Mouse (Mus musculus) testis, adult 2 months (tissue): ENCODE data around the gene Tmtc1. TPM values are rescaled to one million over a fixed set of nuclear protein-coding genes. Genes with fewer than 3 reads are reported as not detected.

Source experiments
- H3K27ac ChIP-seq: fragments of 200-500 bp; 2 replicates; pipeline ENCODE4 v1.5.1; 2012; ENCODE audit warnings: low read depth, low read length; ENCODE audit not compliant: control insufficient read depth, insufficient read depth
- H3K27me3 ChIP-seq: fragments of 200-500 bp; 2 replicates; pipeline ENCODE4 v1.6.1; 2012; ENCODE audit warnings: mild to moderate bottlenecking, low read length, moderate library complexity; ENCODE audit not compliant: control insufficient read depth, insufficient read depth
- H3K36me3 ChIP-seq: fragments of 200-500 bp; 2 replicates; pipeline ENCODE4 v1.6.1; 2012; ENCODE audit warnings: mild to moderate bottlenecking, low read length; ENCODE audit not compliant: control insufficient read depth, insufficient read depth
- H3K4me1 ChIP-seq: fragments of 200-500 bp; 2 replicates; pipeline ENCODE4 v1.6.1; 2012; ENCODE audit warnings: low read length; ENCODE audit not compliant: control insufficient read depth, insufficient read depth
- H3K4me3 ChIP-seq: fragments of 200-500 bp; 2 replicates; pipeline ENCODE4 v1.5.1; 2012; ENCODE audit warnings: low read depth, mild to moderate bottlenecking, low read length, moderate library complexity, mixed read lengths; ENCODE audit not compliant: control insufficient read depth
- CTCF ChIP-seq: fragments of 200-500 bp; IDR thresholded peaks from 2 replicates; pipeline ENCODE4 v1.5.1; 2012; ENCODE audit warnings: low read depth, mild to moderate bottlenecking, inconsistent platforms, low read length, moderate library complexity; ENCODE audit not compliant: control insufficient read depth, insufficient read depth, insufficient replicate concordance
- POLR2A ChIP-seq: fragments of 200-500 bp; IDR thresholded peaks from 2 replicates; pipeline ENCODE4 v1.6.1; 2012; ENCODE audit warnings: low read depth, mild to moderate bottlenecking, inconsistent platforms, low read length, moderate library complexity; ENCODE audit not compliant: control insufficient read depth
- polyA plus RNA-seq: library from polyadenylated mRNA; depleted of rRNA; stranded (reverse); fragments of >200 nt; gene quantifications from 2 replicates; pipeline ENCODE4 v1.2.3, GENCODE M21; 2012; rRNA removed

The Tmtc1 gene
- 3.0 and 3.5 TPM in 2 replicates for polyA plus RNA-seq

DNA sequence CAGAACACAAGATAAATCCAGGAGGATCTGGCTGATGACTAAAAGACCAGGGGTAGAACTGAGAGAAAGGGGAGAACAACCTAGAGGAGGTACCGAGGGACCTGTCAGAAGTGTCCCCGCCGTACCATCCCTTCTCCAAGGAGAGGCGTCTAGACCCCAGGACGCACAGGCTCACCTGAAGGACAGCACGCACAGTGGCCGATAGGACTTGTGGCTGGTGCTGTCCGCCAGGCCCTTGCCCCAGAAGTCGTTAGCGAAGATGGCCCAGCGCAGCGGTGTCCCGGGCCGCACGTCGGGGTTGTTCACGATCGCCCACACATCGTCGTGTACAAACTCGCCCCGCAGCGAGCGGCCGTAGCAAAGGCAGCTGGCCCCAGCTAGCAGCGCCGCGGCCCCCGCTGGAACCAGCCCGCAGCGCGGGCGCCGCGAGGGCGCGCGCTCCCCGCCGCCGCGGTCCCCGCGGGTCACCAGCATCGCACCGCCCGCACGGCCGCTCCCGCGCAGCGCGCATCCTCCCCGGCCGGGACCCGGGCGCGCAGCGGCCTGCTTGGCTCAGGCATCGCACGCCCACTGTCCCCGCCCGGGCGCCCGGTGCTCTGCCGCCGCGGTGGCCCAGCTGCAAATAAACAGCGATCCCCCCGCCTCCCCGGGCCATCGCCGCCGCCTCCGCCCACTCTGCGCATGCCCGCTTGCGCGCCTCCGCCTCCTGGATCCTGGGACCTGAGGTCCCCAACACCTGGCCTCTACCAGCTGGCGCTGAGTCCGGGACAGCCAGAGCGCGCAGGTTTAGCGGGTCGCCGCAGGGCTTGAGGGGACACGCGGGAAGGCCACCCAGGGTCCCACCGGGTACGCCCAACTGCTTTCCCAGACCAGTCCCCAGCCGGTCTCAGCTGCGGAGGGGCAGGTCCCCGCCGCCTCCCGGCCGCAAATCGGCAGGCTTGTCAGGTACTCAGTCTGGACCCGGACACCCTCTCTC is at the start of gene Tmtc1:
TSS of gene Tmtc1 (minus strand) at position 664 of the 976 bp plus-strand sequence.
- Histone ChIP-seq H3K4me1 (peaks cover 11% of the 10 kb centered on the region), H3K36me3 (no peaks in the 10 kb centered on the region), H3K27ac (no peak within 1 kb of the TSS), H3K27me3 (no peaks in the 10 kb centered on the region; the same call in 1 of the 2 replicates), H3K4me3 (peak within 1 kb of the TSS; percentile 60)
- no peak for TF ChIP-seq POLR2A
- no peak for TF ChIP-seq CTCF

DNA sequence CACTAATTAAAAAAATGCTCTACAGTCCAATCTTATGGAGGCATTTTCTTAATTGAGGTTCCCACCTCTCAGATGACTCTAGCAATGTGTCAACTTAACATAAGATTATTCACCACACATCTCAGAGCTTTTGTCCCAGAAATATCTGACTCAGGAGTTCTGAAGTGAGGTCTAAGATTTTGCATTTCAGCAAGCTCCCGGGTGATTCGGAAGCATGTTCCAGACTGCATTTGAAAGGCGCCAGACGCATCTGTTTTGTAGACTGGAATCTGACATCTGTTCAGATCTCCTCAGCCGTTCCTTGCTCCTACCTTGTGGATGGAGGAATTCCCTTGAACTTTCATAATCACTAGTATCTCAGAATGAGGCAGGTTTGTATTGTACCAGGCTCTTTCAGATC is 47.7 kb upstream of the Tmtc1 start:
- Histone ChIP-seq H3K27me3 (no peaks in the 10 kb centered on the region), H3K4me3 (no peak overlapping the region)
- TF ChIP-seq CTCF (no peak), POLR2A (no peak)

DNA sequence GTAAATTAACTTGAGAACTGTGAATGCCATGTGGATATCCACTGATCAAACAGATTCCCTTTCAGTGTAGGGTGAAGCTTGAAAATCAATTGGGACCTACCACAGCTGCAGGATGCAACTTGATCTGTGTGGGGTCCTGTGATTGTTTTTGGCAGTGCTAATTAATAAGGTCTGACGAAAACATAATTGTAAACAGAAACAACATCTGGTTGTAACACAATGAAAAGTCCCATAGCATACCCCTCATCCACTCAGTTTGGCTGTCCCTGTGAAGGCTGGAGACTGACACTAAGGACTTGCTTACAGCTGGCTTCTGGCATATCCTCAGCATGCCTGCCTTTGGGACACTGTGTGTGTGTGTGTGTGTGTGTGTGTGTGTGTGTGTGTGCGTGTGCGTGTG is 42.6 kb upstream of the Tmtc1 start:
- Histone ChIP-seq H3K27ac (no peak overlapping the region), H3K36me3 (no peaks in the 10 kb centered on the region), H3K27me3 (no peaks in the 10 kb centered on the region), H3K4me1 (no peaks in the 10 kb centered on the region), H3K4me3 (no peak overlapping the region)
- TF ChIP-seq POLR2A (no peak), CTCF (no peak)

More for the DNA sequence above, 47.7 kb upstream of the Tmtc1 start:
- H3K36me3 ChIP-seq, result no peaks in the 10 kb centered on the region
- H3K4me1 ChIP-seq, result no peaks in the 10 kb centered on the region
- no peak overlapping the region for H3K27ac ChIP-seq

DNA sequence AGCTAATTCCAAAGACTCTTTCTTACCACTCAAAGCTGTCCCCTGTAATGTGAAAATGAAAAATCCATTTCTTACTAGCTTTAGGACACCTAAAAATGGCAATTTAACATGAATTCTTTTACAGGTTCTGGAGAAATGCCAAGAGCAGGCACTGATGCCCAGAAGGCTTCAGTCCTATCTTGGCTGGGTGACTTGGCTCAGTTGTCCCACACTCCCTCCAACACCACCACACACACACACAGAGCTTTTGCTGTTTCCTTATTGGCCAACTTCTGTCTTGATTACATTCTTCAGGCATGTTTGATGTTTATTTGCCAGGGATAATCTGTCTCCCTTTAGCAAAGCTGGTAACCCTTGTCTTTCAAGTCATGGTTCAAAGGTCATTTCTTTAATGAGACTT is 37.7 kb upstream of the Tmtc1 start:
- TF ChIP-seq CTCF (no peak), POLR2A (no peak)
- Histone ChIP-seq H3K4me1 (no peaks in the 10 kb centered on the region), H3K36me3 (no peaks in the 10 kb centered on the region), H3K27me3 (no peaks in the 10 kb centered on the region), H3K4me3 (no peak overlapping the region), H3K27ac (no peak overlapping the region)

GRCm38 (mm10) chr6:148479671-148480237 is 35.6 kb upstream of the Tmtc1 start:
- TF ChIP-seq POLR2A (no peak), CTCF (no peak)
- H3K4me3 ChIP-seq, result no peak overlapping the region
- no peaks in the 10 kb centered on the region for H3K4me1 ChIP-seq
- H3K27me3 ChIP-seq, result no peaks in the 10 kb centered on the region
- H3K27ac ChIP-seq, result no peak overlapping the region
- H3K36me3 ChIP-seq, result no peaks in the 10 kb centered on the region

GRCm38 (mm10) chr6:148478350-148478749 is 34.2 kb upstream of the Tmtc1 start:
- TF ChIP-seq POLR2A, result no peak
- TF ChIP-seq CTCF, result no peak
- Histone ChIP-seq H3K27ac (no peak overlapping the region), H3K27me3 (no peaks in the 10 kb centered on the region), H3K4me1 (no peaks in the 10 kb centered on the region), H3K36me3 (no peaks in the 10 kb centered on the region), H3K4me3 (no peak overlapping the region)

GRCm38 (mm10) chr6:148472289-148472688 is 28.1 kb upstream of the Tmtc1 start:
- TF ChIP-seq CTCF (no peak), POLR2A (no peak)

More at GRCm38 (mm10) chr6:148472289-148472688, 28.1 kb upstream of the Tmtc1 start:
- H3K4me1 ChIP-seq, result no peaks in the 10 kb centered on the region
- H3K4me3 ChIP-seq, result no peak overlapping the region
- no peaks in the 10 kb centered on the region for H3K27me3 ChIP-seq
- H3K36me3 ChIP-seq, result no peaks in the 10 kb centered on the region
- no peak overlapping the region for H3K27ac ChIP-seq
